Comparison of ENCODE assay signal across 27 mouse cellular contexts in the genomic region with DNA sequence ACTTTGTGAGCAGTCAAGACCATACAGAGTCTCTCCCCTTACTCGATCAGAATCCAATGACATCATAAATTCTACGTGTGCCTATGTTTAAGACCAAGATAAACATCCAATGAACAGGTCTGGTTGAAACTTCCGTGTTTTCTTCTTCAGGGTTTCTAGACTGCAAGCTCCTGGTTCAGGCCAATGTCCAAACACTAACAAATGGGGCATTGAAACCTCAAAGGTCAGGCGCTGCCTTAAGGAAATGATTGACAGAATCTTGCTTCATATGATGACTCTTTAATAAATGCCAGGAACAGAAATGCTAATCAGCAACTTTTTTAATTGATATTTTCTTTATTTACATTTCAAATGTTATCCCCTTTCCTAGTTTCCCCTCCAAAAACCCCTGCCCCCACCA. TPM values are rescaled to one million over a fixed set of nuclear protein-coding genes. Genes with fewer than 3 reads are reported as not detected.
DNase-seq lines count a peak whose midpoint lies in the region; ATAC-seq and TF ChIP-seq lines count a peak whose summit lies in the region.
"Had no signal": no experiment of that assay in that cellular context is flagged by ENCODE, and none has a peak within 500 bp of the region (broad histone marks: within the 10 kb centered on the region; RNA-seq: fewer than 3 reads in every experiment).

No protein-coding gene starts in this region.

- DNase-seq in kidney, adult 11 months = peak; percentile 77
- DNase-seq in liver, adult 2 months (ENCODE audit: extremely low read depth, low read depth, low spot score) = peak; percentile 80
- no peak for DNase-seq in liver, postnatal 0 days
- DNase-seq in kidney, postnatal 25 days = peak; percentile 54 to 56
- DNase-seq in natural killer cell, adult 2 months (ENCODE audit: low spot score in 2 of 2) = no peak
- DNase-seq in spleen, adult 18-20 months = no peak
- DNase-seq: adrenal gland, adult 8-10 months; B cell, adult 2 months; cerebellum, adult 11 months; cerebellum, adult 8-10 months; cerebellum, postnatal 14 days; embryo, embryonic 11 days; gastrocnemius, postnatal 14 days; heart, adult 2 months had no signal

- 66% methylated on average over 4 of the region's 4 CpGs for WGBS in kidney, embryonic 16.5 days
- 42% methylated on average over 4 of the region's 4 CpGs for WGBS in liver, adult 2 months
- WGBS in liver, postnatal 0 days (ENCODE audit: insufficient replicate concordance) = 56% methylated on average over 4 of the region's 4 CpGs

- H3K4me3 ChIP-seq in kidney, embryonic 16.5 days (ENCODE audit: low read length) = no peak overlapping the region
- no peak overlapping the region for H3K4me3 ChIP-seq in liver, adult 2 months (ENCODE audit: insufficient read depth, low read depth, low read length)
- H3K4me3 ChIP-seq in liver, postnatal 0 days (ENCODE audit: low read depth, low read length) = no peak overlapping the region
- H3K4me3 ChIP-seq: embryonic facial prominence, embryonic 12.5 days; forebrain, embryonic 12.5 days; heart, adult 2 months; heart, embryonic 12.5 days; hindbrain, embryonic 10.5 days had no signal

- H3K27ac ChIP-seq in kidney, embryonic 16.5 days (ENCODE audit: low read length) = no peak overlapping the region
- no peak overlapping the region for H3K27ac ChIP-seq in liver, adult 2 months (replicated peaks; ENCODE audit: insufficient read depth, low read depth, low read length)
- no peak overlapping the region for H3K27ac ChIP-seq in liver, postnatal 0 days (ENCODE audit: low read depth)
- H3K27ac ChIP-seq: embryonic facial prominence, embryonic 12.5 days; forebrain, embryonic 12.5 days; heart, adult 2 months; hindbrain, embryonic 10.5 days had no signal

- no peak for TF ChIP-seq CTCF in liver, adult 2 months (IDR thresholded peaks at IDR 0.05; ENCODE audit: low read depth, low read length)
- no peak for TF ChIP-seq CTCF in liver, postnatal 0 days (IDR thresholded peaks at IDR 0.05; ENCODE audit: low read depth)

- TF ChIP-seq POLR2A in liver, adult 2 months (IDR thresholded peaks at IDR 0.05; ENCODE audit: extremely low read depth, insufficient read depth, low read length) = no peak

- H3K36me3 ChIP-seq in kidney, embryonic 16.5 days (ENCODE audit: insufficient read depth, low read length) = no peaks in the 10 kb centered on the region
- no peaks in the 10 kb centered on the region for H3K36me3 ChIP-seq in liver, adult 2 months (ENCODE audit: control insufficient read depth, insufficient read depth, low read length)
- H3K36me3 ChIP-seq in liver, postnatal 0 days (replicated peaks; ENCODE audit: insufficient read depth, low read length) = no peaks in the 10 kb centered on the region
- H3K36me3 ChIP-seq: embryonic facial prominence, embryonic 12.5 days; forebrain, embryonic 12.5 days; G1E; heart, embryonic 12.5 days; hindbrain, embryonic 10.5 days had no signal

- no peak overlapping the region for H3K9ac ChIP-seq in kidney, embryonic 16.5 days (replicated peaks; ENCODE audit: low read length)
- no peak overlapping the region for H3K9ac ChIP-seq in liver, adult 2 months (ENCODE audit: low read depth, low read length)
- no peak overlapping the region for H3K9ac ChIP-seq in liver, postnatal 0 days (replicated peaks)
- H3K9ac ChIP-seq: embryonic facial prominence, embryonic 12.5 days; forebrain, embryonic 12.5 days; heart, embryonic 12.5 days had no signal

- no peak overlapping the region for H3K4me2 ChIP-seq in kidney, embryonic 16.5 days (replicated peaks; ENCODE audit: low read depth, low read length)
- no peak overlapping the region for H3K4me2 ChIP-seq in liver, postnatal 0 days (ENCODE audit: low read depth, low read length)
- H3K4me2 ChIP-seq: embryonic facial prominence, embryonic 12.5 days; forebrain, embryonic 12.5 days; heart, embryonic 12.5 days had no signal

- no peak for TF ChIP-seq EP300 in liver, postnatal 0 days (IDR thresholded peaks at IDR 0.05; ENCODE audit: low read depth)

- no peaks in the 10 kb centered on the region for H3K79me2 ChIP-seq in liver, adult 2 months (ENCODE audit: control insufficient read depth, insufficient read depth, low read length)

- no peaks in the 10 kb centered on the region for H3K4me1 ChIP-seq in kidney, embryonic 16.5 days (ENCODE audit: insufficient read depth, low read length)
- H3K4me1 ChIP-seq in liver, adult 2 months (ENCODE audit: control insufficient read depth, insufficient read depth, low read length) = no peaks in the 10 kb centered on the region; the same call in 1 of the 2 replicates
- H3K4me1 ChIP-seq in liver, postnatal 0 days (ENCODE audit: insufficient read depth) = no peaks in the 10 kb centered on the region
- H3K4me1 ChIP-seq: embryonic facial prominence, embryonic 12.5 days; forebrain, embryonic 12.5 days; heart, embryonic 12.5 days; hindbrain, embryonic 10.5 days had no signal

- H3K27me3 ChIP-seq in kidney, embryonic 16.5 days (ENCODE audit: insufficient read depth, low read length) = no peaks in the 10 kb centered on the region
- H3K27me3 ChIP-seq in liver, adult 2 months (ENCODE audit: control insufficient read depth, insufficient read depth, low read length) = no peaks in the 10 kb centered on the region
- no peaks in the 10 kb centered on the region for H3K27me3 ChIP-seq in liver, postnatal 0 days (ENCODE audit: insufficient read depth, low read length)
- H3K27me3 ChIP-seq: embryonic facial prominence, embryonic 12.5 days; forebrain, embryonic 12.5 days; heart, embryonic 12.5 days had no signal

- no peaks in the 10 kb centered on the region for H3K9me3 ChIP-seq in kidney, embryonic 16.5 days (ENCODE audit: low read length)
- H3K9me3 ChIP-seq in liver, postnatal 0 days (ENCODE audit: low read length) = no peaks in the 10 kb centered on the region
- H3K9me3 ChIP-seq: embryonic facial prominence, embryonic 12.5 days; forebrain, embryonic 12.5 days; G1E; heart, embryonic 12.5 days; hindbrain, embryonic 10.5 days had no signal

- ATAC-seq in kidney, embryonic 16.5 days (ENCODE audit: low FRiP score, low TSS enrichment) = no peak
- no peak for ATAC-seq in liver, postnatal 0 days
- ATAC-seq: CD4-positive, CD25-positive, alpha-beta regulatory T cell, adult 4 months; forebrain, embryonic 16.5 days had no signal

RNA-seq across cellular contexts. Expression of gene Sh2d7, which starts 18.5 kb away (rescaled TPM):
- not detected in 2 replicates for polyA plus RNA-seq in kidney, embryonic 16.5 days (2015; fragmentation: Nextera tagmentation; extraction: Ambion mirVana)
- total RNA-seq in liver, adult 2 months (2014; rRNA removed) = not detected in 2 replicates
- polyA plus RNA-seq in liver, adult 2 months (2012; rRNA removed) = not detected in 2 replicates
- not detected in 2 replicates for polyA plus RNA-seq in liver, postnatal 0 days (2015; fragmentation: Nextera tagmentation; extraction: Ambion mirVana)
- total RNA-seq: adrenal gland, adult 8-10 months; adrenal gland, postnatal 4 days; common myeloid progenitor, adult 5-6 weeks; gastrocnemius, postnatal 14 days; heart, adult 2 months; heart, postnatal 25 days had no signal
- polyA plus RNA-seq: CD4-positive, CD25-positive, alpha-beta regulatory T cell, adult 4 months; G1E; gonadal fat pad, adult 2 months; heart, embryonic 12.5 days; heart, embryonic 16.5 days; hindbrain, embryonic 10.5 days had no signal

RNA-seq across cellular contexts. Expression of gene Dmxl2, which starts 18.9 kb away (rescaled TPM):
- 4.7 and 5.7 TPM in 2 replicates for polyA plus RNA-seq in kidney, embryonic 16.5 days (2015; fragmentation: Nextera tagmentation; extraction: Ambion mirVana)
- total RNA-seq in liver, adult 2 months (2014; rRNA removed) = 12.3 and 20.7 TPM in 2 replicates
- 2.9 and 3.6 TPM in 2 replicates for polyA plus RNA-seq in liver, adult 2 months (2012; rRNA removed)
- 3.3 and 3.8 TPM in 2 replicates for polyA plus RNA-seq in liver, postnatal 0 days (2015; fragmentation: Nextera tagmentation; extraction: Ambion mirVana)
- polyA plus RNA-seq: G1E had no signal

RNA-seq across cellular contexts. Expression of gene Cib2, which starts 39.7 kb away (rescaled TPM):
- polyA plus RNA-seq in kidney, embryonic 16.5 days (2015; fragmentation: Nextera tagmentation; extraction: Ambion mirVana) = 15.8 and 15.9 TPM in 2 replicates
- 3.7 and 4.7 TPM in 2 replicates for total RNA-seq in liver, adult 2 months (2014; rRNA removed)
- polyA plus RNA-seq in liver, adult 2 months (2012; rRNA removed) = 4.1 and 5.8 TPM in 2 replicates
- polyA plus RNA-seq in liver, postnatal 0 days (2015; fragmentation: Nextera tagmentation; extraction: Ambion mirVana) = 0.99 and 1.3 TPM in 2 replicates
- total RNA-seq: common myeloid progenitor, adult 5-6 weeks; G1E had no signal

Comparison
In these comparisons a context has a peak if more than half of its experiments do, and no peak if none do; other contexts are left out.
1. DNase-seq: peak in kidney, adult 11 months (single experiment), liver, adult 2 months (single experiment) and kidney, postnatal 25 days (2 of 2); none in liver, postnatal 0 days (single experiment), natural killer cell, adult 2 months (0 of 2) and spleen, adult 18-20 months (0 of 2).